Mouse (Mus musculus) lung, adult 2 months (tissue): Measurements from ENCODE around the gene Gm26620.

Experiments used
- CTCF ChIP-seq: fragments of 200-500 bp; IDR thresholded peaks from 2 replicates; pipeline ENCODE4 v1.5.1; 2011; ENCODE audit warnings: mild to moderate bottlenecking, low read length, control low read depth; ENCODE audit not compliant: insufficient read depth
- POLR2A ChIP-seq: fragments of 200-500 bp; IDR thresholded peaks from 2 replicates; pipeline ENCODE4 v1.6.1; 2011; ENCODE audit warnings: low read depth, mild to moderate bottlenecking, control low read depth, low read length, borderline replicate concordance; ENCODE audit errors: extremely low read depth

DNA sequence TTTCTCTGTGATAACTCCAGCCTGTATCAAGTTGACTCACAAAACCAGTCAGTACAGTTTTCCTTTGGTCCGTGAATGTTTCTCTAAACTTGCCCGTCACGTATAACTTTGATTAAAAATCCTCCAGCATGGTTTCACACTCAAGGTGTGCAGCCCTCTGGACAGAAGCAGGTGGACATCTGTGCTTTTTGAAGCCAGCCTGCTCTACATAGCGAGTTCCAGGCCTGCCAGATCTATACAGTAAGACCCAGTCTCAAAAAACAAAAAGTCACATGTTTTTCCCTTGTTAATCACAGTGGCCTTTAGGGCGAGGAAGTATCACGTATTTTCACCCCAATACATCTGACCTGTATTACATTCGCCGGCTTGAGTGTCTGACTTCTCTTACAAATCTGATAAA, 475 bp upstream of the Gm26620 start:
- TF ChIP-seq POLR2A: no peak
- no peak for TF ChIP-seq CTCF
